Mouse (Mus musculus): ENCODE results near the gene Brd3. TPM values are rescaled to one million over a fixed set of nuclear protein-coding genes. Genes with fewer than 3 reads are reported as not detected.
"Not testable (repeated sequence)": the region's sequence is repeated elsewhere in the genome, so short reads cannot be mapped to it uniquely, and the experiment has no call there.

The Brd3 gene
- polyA plus RNA-seq, 1 experiment = 7.7 TPM

- H3K4me3 ChIP-seq (replicated peaks) = peak within 1 kb of the TSS; percentile 94
- H3K36me3 ChIP-seq (ENCODE audit: control insufficient read depth) = peaks cover 26% of the 10 kb centered on the region
- peaks cover 5% of the 10 kb centered on the region for H3K9me3 ChIP-seq (ENCODE audit: control insufficient read depth, low read length)
- peaks cover 41% of the 10 kb centered on the region for H3K4me1 ChIP-seq (ENCODE audit: control insufficient read depth)
- H3K27me3 ChIP-seq (ENCODE audit: control insufficient read depth) = no peaks in the 10 kb centered on the region
- TF ChIP-seq TAL1 (IDR thresholded peaks at IDR 0.05; ENCODE audit: low read length) (no peak), GATA1 (IDR thresholded peaks at IDR 0.05; ENCODE audit: low read length) (no peak)
Measured at GRCm38 (mm10) chr2:27514639-27515328, 7.3 kb upstream of the Brd3 start, which contains the start of gene Wdr5. Gene Wdr5, plus strand, starts transcription at chr2:27515157.

GRCm38 (mm10) chr2:27513861-27514260 is 6.4 kb upstream of the Brd3 start:
- Histone ChIP-seq H3K27me3 (ENCODE audit: control insufficient read depth) (no peaks in the 10 kb centered on the region), H3K4me3 (replicated peaks) (peak overlapping the region; percentile 94), H3K4me1 (ENCODE audit: control insufficient read depth) (peaks cover 47% of the 10 kb centered on the region), H3K9me3 (ENCODE audit: control insufficient read depth, low read length) (peaks cover 5% of the 10 kb centered on the region), H3K36me3 (ENCODE audit: control insufficient read depth) (peaks cover 17% of the 10 kb centered on the region)
- TF ChIP-seq TAL1 (IDR thresholded peaks at IDR 0.05; ENCODE audit: low read length) (no peak), GATA1 (IDR thresholded peaks at IDR 0.05; ENCODE audit: low read length) (no peak)

GRCm38 (mm10) chr2:27512909-27513308 is 5.4 kb upstream of the Brd3 start:
- Histone ChIP-seq H3K27me3 (ENCODE audit: control insufficient read depth) (no peaks in the 10 kb centered on the region), H3K36me3 (ENCODE audit: control insufficient read depth) (peaks cover 9% of the 10 kb centered on the region), H3K4me1 (ENCODE audit: control insufficient read depth) (peaks cover 55% of the 10 kb centered on the region), H3K4me3 (replicated peaks) (no peak overlapping the region), H3K9me3 (ENCODE audit: control insufficient read depth, low read length) (peaks cover 5% of the 10 kb centered on the region)
- no peak for TF ChIP-seq GATA1 (IDR thresholded peaks at IDR 0.05; ENCODE audit: low read length)

GRCm38 (mm10) chr2:27510706-27511105 is 3.2 kb upstream of the Brd3 start:
- H3K36me3 ChIP-seq (ENCODE audit: control insufficient read depth) = no peaks in the 10 kb centered on the region
- H3K4me3 ChIP-seq (replicated peaks) = no peak overlapping the region
- peaks cover 5% of the 10 kb centered on the region for H3K9me3 ChIP-seq (ENCODE audit: control insufficient read depth, low read length)
- H3K27me3 ChIP-seq (ENCODE audit: control insufficient read depth) = no peaks in the 10 kb centered on the region
- TF ChIP-seq GATA1 (IDR thresholded peaks at IDR 0.05; ENCODE audit: low read length) = no peak
- H3K4me1 ChIP-seq (ENCODE audit: control insufficient read depth) = peaks cover 44% of the 10 kb centered on the region

GRCm38 (mm10) chr2:27506658-27507057 is 804 bp downstream of the Brd3 start:
- H3K27me3 ChIP-seq (ENCODE audit: control insufficient read depth); H3K36me3 ChIP-seq (ENCODE audit: control insufficient read depth); H3K4me3 ChIP-seq (replicated peaks); H3K9me3 ChIP-seq (ENCODE audit: control insufficient read depth, low read length): not testable (repeated sequence)
- peaks cover 35% of the 10 kb centered on the region for H3K4me1 ChIP-seq (ENCODE audit: control insufficient read depth)

- Histone ChIP-seq H3K36me3 (ENCODE audit: control insufficient read depth) (no peaks in the 10 kb centered on the region), H3K4me1 (ENCODE audit: control insufficient read depth) (peaks cover 35% of the 10 kb centered on the region)
- TF ChIP-seq GATA1 (IDR thresholded peaks at IDR 0.05; ENCODE audit: low read length) (no peak), TAL1 (IDR thresholded peaks at IDR 0.05; ENCODE audit: low read length) (no peak)
Measured at GRCm38 (mm10) chr2:27505539-27505938, 1.9 kb downstream of the Brd3 start.

GRCm38 (mm10) chr2:27504113-27504885 is 3.2 kb downstream of the Brd3 start:
- H3K27me3 ChIP-seq (ENCODE audit: control insufficient read depth) = no peaks in the 10 kb centered on the region
- peaks cover 32% of the 10 kb centered on the region for H3K4me1 ChIP-seq (ENCODE audit: control insufficient read depth)
- H3K9me3 ChIP-seq (ENCODE audit: control insufficient read depth, low read length) = peaks cover 2% of the 10 kb centered on the region; the same call in 1 of the 2 replicates
- TF ChIP-seq GATA1 (IDR thresholded peaks at IDR 0.05; ENCODE audit: low read length) (no peak), TAL1 (IDR thresholded peaks at IDR 0.05; ENCODE audit: low read length) (no peak)
- H3K4me3 ChIP-seq (replicated peaks) = no peak overlapping the region
- H3K36me3 ChIP-seq (ENCODE audit: control insufficient read depth) = no peaks in the 10 kb centered on the region

More at GRCm38 (mm10) chr2:27505539-27505938, 1.9 kb downstream of the Brd3 start:
- Histone ChIP-seq H3K9me3 (ENCODE audit: control insufficient read depth, low read length) (no peaks in the 10 kb centered on the region), H3K27me3 (ENCODE audit: control insufficient read depth) (no peaks in the 10 kb centered on the region), H3K4me3 (replicated peaks) (no peak overlapping the region)

GRCm38 (mm10) chr2:27496391-27497028 is 11.0 kb downstream of the Brd3 start:
- no peaks in the 10 kb centered on the region; the same call in 1 of the 2 replicates for H3K4me1 ChIP-seq (ENCODE audit: control insufficient read depth)
- peak overlapping the region; percentile 33 for H3K4me3 ChIP-seq (replicated peaks)
- no peak for TF ChIP-seq GATA1 (IDR thresholded peaks at IDR 0.05; ENCODE audit: low read length)
- TF ChIP-seq TAL1 (IDR thresholded peaks at IDR 0.05; ENCODE audit: low read length) = no peak
- H3K9me3 ChIP-seq (ENCODE audit: control insufficient read depth, low read length) = peaks cover 29% of the 10 kb centered on the region
- no peaks in the 10 kb centered on the region for H3K36me3 ChIP-seq (ENCODE audit: control insufficient read depth)
- no peaks in the 10 kb centered on the region for H3K27me3 ChIP-seq (ENCODE audit: control insufficient read depth)

GRCm38 (mm10) chr2:27493971-27494370 is 13.5 kb downstream of the Brd3 start:
- Histone ChIP-seq H3K4me3 (replicated peaks) (no peak overlapping the region), H3K36me3 (ENCODE audit: control insufficient read depth) (no peaks in the 10 kb centered on the region), H3K27me3 (ENCODE audit: control insufficient read depth) (no peaks in the 10 kb centered on the region), H3K4me1 (ENCODE audit: control insufficient read depth) (peaks cover 7% of the 10 kb centered on the region), H3K9me3 (ENCODE audit: control insufficient read depth, low read length) (peaks cover 26% of the 10 kb centered on the region)
- TF ChIP-seq TAL1 (IDR thresholded peaks at IDR 0.05; ENCODE audit: low read length) = no peak
- no peak for TF ChIP-seq GATA1 (IDR thresholded peaks at IDR 0.05; ENCODE audit: low read length)
